Mouse (Mus musculus): ENCODE data around the gene Glmp.
"Not testable (repeated sequence)": the region's sequence is repeated elsewhere in the genome, so short reads cannot be mapped to it uniquely, and the experiment has no call there.

Glmp gene

GRCm38 (mm10) chr3:88378599-88378998 is 53.8 kb downstream of the Glmp start, which contains the start of gene Bglap2:
Gene Bglap2 (minus strand): TSS chr3:88378699.
- DNase-seq: not testable (repeated sequence)

Measured in cerebellum, adult 18-20 months (tissue).